Mouse (Mus musculus): ENCODE results near the gene Ptbp3. TPM values are rescaled to one million over a fixed set of nuclear protein-coding genes. Genes with fewer than 3 reads are reported as not detected.

Ptbp3 gene
- polyA plus RNA-seq, 1 experiment from 2014 or later, result 26.9 TPM

DNA sequence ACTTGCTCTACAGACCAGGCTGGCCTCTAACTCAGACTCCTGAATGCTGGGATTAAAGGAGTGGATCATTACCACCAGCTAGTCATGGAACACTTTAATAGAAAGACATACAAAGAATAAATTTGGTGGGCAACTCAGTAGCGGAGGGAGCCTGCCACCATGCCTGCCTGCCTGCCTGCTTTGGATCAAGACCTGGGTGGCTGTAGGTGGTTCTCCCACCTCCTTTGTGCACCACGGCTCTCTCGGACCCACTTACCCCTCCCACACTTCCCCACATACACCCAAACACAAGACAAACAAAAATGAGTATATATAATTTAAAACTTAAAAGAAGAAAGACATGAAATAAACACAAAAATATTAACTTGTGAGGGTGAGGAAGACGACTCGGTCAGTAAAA lies 92.1 kb downstream of the Ptbp3 start:
- WGBS, result 93% methylated on average over 5 of the region's 5 CpGs
- H3K4me3 ChIP-seq, result no peak overlapping the region
- DNase-seq (ENCODE audit: extremely low spot score, low spot score), result no peak
- no peaks in the 10 kb centered on the region for H3K36me3 ChIP-seq (replicated peaks)
- H3K4me1 ChIP-seq, result no peaks in the 10 kb centered on the region; the same call in 1 of the 2 replicates
- H3K27me3 ChIP-seq (ENCODE audit: poor library complexity, severe bottlenecking), result no peaks in the 10 kb centered on the region
- H3K27ac ChIP-seq, result no peak overlapping the region
- H3K9me3 ChIP-seq, result no peaks in the 10 kb centered on the region

DNA sequence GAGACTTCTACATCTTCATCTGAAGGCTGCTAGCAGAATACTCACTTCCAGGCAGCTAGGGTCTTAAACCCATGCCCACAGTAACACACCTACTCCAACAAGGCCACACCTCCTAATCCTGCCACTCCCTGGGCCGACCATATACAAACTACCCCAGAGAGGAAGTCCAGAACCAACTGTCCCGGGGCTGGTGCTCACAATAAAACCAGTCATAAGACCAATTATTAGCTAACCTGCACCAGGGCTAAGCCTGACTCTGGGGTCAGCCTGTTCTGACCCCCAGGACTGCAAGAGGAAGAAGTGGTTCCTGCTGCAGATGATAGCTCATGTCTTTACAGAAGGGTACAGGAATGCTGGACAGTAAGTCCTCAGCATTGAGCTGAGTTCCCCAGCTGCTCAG lies 93.7 kb downstream of the Ptbp3 start:
- no peak for DNase-seq (ENCODE audit: extremely low spot score, low spot score)
- no peaks in the 10 kb centered on the region for H3K27me3 ChIP-seq (ENCODE audit: poor library complexity, severe bottlenecking)
- no peaks in the 10 kb centered on the region for H3K36me3 ChIP-seq (replicated peaks)
- H3K4me3 ChIP-seq, result no peak overlapping the region
- 65% methylated on average over 2 of the region's 2 CpGs for WGBS
- H3K9me3 ChIP-seq, result no peaks in the 10 kb centered on the region
- H3K4me1 ChIP-seq, result no peaks in the 10 kb centered on the region; the same call in 1 of the 2 replicates
- H3K27ac ChIP-seq, result no peak overlapping the region

DNA sequence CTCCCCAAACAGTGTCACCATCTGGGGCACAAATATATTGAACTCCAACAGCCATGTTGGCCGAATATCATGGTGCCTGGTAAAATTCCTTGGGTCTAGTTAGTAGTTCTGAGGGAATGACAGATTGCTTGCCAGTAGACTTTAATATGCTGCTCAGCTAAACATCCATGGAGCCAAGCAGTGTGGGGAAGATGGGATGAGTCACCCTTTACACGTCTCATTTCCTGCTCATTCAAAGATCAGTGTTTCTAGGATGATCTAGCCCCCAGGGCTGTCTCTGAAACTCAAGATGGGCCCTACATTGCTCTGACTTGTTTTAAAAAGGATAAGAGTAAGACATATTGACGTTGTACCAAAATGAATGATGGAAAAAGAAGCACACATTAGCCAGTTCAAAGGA lies 95.1 kb downstream of the Ptbp3 start:
- no peak overlapping the region for H3K27ac ChIP-seq
- no peaks in the 10 kb centered on the region; the same call in 1 of the 2 replicates for H3K4me1 ChIP-seq
- 80% methylated on average over 3 of the region's 3 CpGs for WGBS
- no peaks in the 10 kb centered on the region for H3K9me3 ChIP-seq
- no peak for DNase-seq (ENCODE audit: extremely low spot score, low spot score)
- no peaks in the 10 kb centered on the region for H3K36me3 ChIP-seq (replicated peaks)
- H3K4me3 ChIP-seq, result no peak overlapping the region
- no peaks in the 10 kb centered on the region for H3K27me3 ChIP-seq (ENCODE audit: poor library complexity, severe bottlenecking)

DNA sequence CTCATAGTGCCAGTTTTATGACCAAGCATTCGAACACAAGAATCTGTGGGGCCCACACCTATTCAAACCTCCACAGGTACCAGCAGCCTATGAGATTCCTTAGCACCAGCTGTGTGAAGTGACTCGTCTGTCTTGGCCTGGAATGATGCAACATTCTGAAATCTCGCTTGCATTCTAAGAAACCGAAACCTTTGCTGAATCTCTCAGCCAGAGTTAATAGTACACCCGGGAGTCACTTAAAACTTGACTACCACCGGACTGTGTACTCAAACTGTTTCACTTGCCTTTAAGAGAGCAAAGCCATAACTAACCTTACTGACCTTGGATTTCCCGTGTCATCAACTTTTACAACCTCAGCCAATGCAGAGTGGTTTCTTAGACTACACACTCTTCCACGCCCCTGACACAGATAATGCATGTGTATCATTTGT lies 96.6 kb downstream of the Ptbp3 start:
- whole genome bisulfite sequencing, result 94% methylated on average over 8 of the region's 8 CpGs
- no peak overlapping the region for H3K27ac ChIP-seq
- no peak for DNase-seq (ENCODE audit: extremely low spot score, low spot score)

DNA sequence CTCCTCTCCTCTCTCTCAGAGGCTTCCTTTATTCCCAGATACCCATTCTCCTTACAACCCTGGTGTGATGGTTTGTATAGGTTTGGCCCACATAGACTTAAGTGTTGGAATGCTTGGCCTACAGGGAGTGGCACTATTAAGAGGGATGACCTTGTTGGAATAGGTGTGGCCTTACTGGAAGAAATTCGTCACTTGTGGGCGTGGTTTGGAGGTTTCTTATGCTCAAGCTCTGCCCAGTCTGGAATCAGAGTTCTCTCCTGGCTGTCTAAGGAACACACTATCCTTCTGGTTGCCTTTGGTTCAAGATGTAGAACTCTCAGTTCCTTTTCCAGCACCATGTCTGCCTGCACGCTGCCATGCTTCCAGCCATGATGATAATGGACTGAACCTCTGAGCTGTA lies 98.3 kb downstream of the Ptbp3 start:
- DNase-seq (ENCODE audit: extremely low spot score, low spot score), result no peak
- peaks cover 8% of the 10 kb centered on the region for H3K4me1 ChIP-seq
- no peaks in the 10 kb centered on the region for H3K27me3 ChIP-seq (ENCODE audit: poor library complexity, severe bottlenecking)
- no peaks in the 10 kb centered on the region for H3K36me3 ChIP-seq (replicated peaks)
- H3K4me3 ChIP-seq, result no peak overlapping the region
- no peak overlapping the region for H3K27ac ChIP-seq
- H3K9me3 ChIP-seq, result no peaks in the 10 kb centered on the region
- WGBS, result 87% methylated on average over 3 of the region's 3 CpGs

More for the DNA sequence above, 96.6 kb downstream of the Ptbp3 start:
- Histone ChIP-seq H3K4me1 (peaks cover 6% of the 10 kb centered on the region), H3K27me3 (ENCODE audit: poor library complexity, severe bottlenecking) (no peaks in the 10 kb centered on the region), H3K4me3 (no peak overlapping the region), H3K9me3 (no peaks in the 10 kb centered on the region), H3K36me3 (replicated peaks) (no peaks in the 10 kb centered on the region)

DNA sequence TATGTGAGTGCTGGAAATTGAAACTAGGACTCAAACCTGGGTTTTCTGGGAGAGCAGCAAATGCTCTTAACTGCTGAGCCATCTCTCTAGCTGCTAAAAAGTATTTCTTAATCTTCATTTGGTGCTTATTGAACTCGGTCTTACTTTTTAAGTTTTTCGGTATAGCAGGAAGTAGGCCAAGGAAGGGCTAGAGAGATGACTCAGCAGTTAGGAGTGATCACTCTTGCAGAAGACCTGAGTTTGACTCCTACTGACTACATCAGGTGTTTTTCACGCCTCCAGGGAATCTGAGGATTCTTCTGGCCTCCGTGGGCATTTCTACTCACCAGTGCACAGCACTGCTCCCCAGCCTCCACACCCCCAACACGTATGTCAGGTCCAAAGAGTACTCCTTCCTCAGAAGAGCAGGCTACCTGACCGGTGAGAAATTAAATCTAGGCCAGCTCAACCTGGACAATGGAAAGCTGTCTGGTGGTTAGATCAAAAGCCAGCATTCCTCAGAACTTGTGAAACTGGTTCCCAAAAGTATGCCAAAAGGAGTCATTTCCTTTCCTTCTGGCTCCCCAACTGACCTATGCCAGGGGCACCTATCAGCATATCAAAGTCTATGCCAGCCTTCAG lies 98.8 kb downstream of the Ptbp3 start:
- no peak for DNase-seq (ENCODE audit: extremely low spot score, low spot score)
- WGBS, result 88% methylated on average over 6 of the region's 6 CpGs

GRCm38 (mm10) chr4:59447296-59447695 lies 101.9 kb downstream of the Ptbp3 start:
- Histone ChIP-seq H3K9me3 (no peaks in the 10 kb centered on the region), H3K27me3 (ENCODE audit: poor library complexity, severe bottlenecking) (no peaks in the 10 kb centered on the region), H3K4me1 (peaks cover 8% of the 10 kb centered on the region), H3K36me3 (replicated peaks) (no peaks in the 10 kb centered on the region), H3K4me3 (no peak overlapping the region), H3K27ac (no peak overlapping the region)
- 76% methylated on average over 1 of the region's 1 CpGs for WGBS
- DNase-seq (ENCODE audit: extremely low spot score, low spot score), result no peak

More for the DNA sequence above, 98.8 kb downstream of the Ptbp3 start:
- Histone ChIP-seq H3K9me3 (no peaks in the 10 kb centered on the region), H3K27me3 (ENCODE audit: poor library complexity, severe bottlenecking) (no peaks in the 10 kb centered on the region), H3K27ac (no peak overlapping the region), H3K4me1 (peaks cover 8% of the 10 kb centered on the region), H3K36me3 (replicated peaks) (no peaks in the 10 kb centered on the region), H3K4me3 (no peak overlapping the region)

DNA sequence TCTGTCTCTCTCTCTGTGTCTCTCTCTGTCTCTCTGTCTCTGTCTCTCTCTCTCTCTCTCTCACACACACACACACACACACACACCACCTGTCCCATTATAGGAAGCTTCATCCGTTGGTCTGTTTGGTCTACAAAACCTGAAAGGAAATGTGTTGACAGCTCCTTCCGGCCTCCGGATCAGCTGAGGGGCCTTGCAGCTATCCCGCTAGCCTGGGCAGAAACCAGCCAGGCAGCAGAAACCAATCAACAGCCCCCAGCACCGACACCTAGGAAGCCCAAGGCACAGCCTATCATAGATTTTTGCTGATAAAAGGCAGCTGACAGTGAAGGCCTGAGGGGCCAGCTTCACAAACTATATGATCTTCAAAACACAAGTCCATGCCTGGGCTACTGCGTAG lies 103.6 kb downstream of the Ptbp3 start:
- H3K27ac ChIP-seq, result no peak overlapping the region
- peaks cover 3% of the 10 kb centered on the region for H3K27me3 ChIP-seq (ENCODE audit: poor library complexity, severe bottlenecking)
- H3K4me1 ChIP-seq, result peaks cover 8% of the 10 kb centered on the region
- no peak for DNase-seq (ENCODE audit: extremely low spot score, low spot score)
- no peak overlapping the region for H3K4me3 ChIP-seq
- no peaks in the 10 kb centered on the region for H3K9me3 ChIP-seq
- 84% methylated on average over 6 of the region's 6 CpGs for WGBS
- no peaks in the 10 kb centered on the region for H3K36me3 ChIP-seq (replicated peaks)

DNA sequence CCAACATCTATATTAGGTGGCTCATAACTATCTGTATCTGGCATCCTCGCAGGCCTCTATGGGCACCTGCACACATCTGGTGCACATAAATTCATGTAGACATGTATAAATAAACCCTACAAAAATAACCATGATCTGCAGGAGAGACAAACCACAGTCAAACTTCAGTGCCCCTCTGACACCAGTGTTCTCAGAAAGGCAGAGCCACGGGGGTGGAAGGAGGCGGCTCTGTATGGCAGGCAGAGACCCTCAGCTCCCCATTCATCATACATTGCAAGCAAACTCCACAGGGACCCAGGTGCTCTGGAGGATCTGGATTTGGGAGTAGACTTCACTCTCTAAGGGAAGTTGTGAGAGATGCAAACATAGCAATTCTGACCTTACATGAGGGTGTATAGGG lies 104.2 kb downstream of the Ptbp3 start:
- 89% methylated on average over 3 of the region's 3 CpGs for WGBS
- Histone ChIP-seq H3K27ac (no peak overlapping the region), H3K4me1 (peaks cover 8% of the 10 kb centered on the region), H3K9me3 (no peaks in the 10 kb centered on the region), H3K36me3 (replicated peaks) (no peaks in the 10 kb centered on the region), H3K4me3 (no peak overlapping the region), H3K27me3 (ENCODE audit: poor library complexity, severe bottlenecking) (peaks cover 9% of the 10 kb centered on the region)
- DNase-seq (ENCODE audit: extremely low spot score, low spot score), result no peak

DNA sequence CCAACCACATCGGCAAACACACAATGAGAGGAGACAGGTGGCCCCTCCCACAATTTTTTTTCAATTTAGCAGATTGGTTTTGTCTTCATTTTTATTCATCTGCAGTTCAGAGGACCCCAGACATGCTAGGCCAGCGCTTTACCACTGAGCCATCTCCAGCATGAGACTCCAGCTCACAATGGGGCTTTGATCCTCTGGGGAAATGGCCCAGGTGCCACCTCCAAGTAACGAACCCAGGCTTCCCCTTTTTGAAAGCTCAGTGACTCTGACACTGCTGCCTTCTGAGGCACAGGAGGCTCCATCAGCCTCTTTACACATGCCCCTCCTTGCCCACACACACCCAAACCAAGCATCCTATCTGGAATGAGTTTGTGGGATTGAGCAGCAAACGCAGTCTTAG lies 105.1 kb downstream of the Ptbp3 start:
- H3K9me3 ChIP-seq, result no peaks in the 10 kb centered on the region
- WGBS, result 81% methylated on average over 4 of the region's 4 CpGs

DNA sequence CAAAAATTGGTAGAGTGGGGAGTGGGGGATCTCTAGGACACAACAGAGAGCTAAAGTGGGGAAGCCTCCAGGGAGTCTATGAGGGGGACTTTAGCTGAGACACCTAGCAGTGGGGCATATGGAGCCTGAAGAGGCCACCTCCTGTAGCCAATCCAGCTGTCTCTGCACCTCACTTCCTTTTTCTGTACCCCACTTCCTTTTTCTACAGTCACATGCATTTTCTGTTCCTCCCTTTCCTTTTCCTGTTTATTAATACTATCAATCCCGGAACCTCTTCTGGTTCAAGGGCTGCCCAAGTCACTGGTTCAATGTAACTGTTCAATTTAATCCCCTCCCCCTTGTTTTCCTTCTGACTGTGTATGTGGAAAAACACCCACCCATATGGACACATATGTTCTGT lies 107.9 kb downstream of the Ptbp3 start:
- peaks cover 19% of the 10 kb centered on the region for H3K4me1 ChIP-seq
- peaks cover 46% of the 10 kb centered on the region for H3K27me3 ChIP-seq (ENCODE audit: poor library complexity, severe bottlenecking)
- DNase-seq (ENCODE audit: extremely low spot score, low spot score), result no peak
- 86% methylated on average over 1 of the region's 1 CpGs for WGBS
- no peaks in the 10 kb centered on the region for H3K9me3 ChIP-seq
- H3K36me3 ChIP-seq (replicated peaks), result no peaks in the 10 kb centered on the region
- H3K27ac ChIP-seq, result no peak overlapping the region
- H3K4me3 ChIP-seq, result no peak overlapping the region

More for the DNA sequence above, 105.1 kb downstream of the Ptbp3 start:
- Histone ChIP-seq H3K4me3 (no peak overlapping the region), H3K27me3 (ENCODE audit: poor library complexity, severe bottlenecking) (peaks cover 18% of the 10 kb centered on the region), H3K4me1 (peaks cover 8% of the 10 kb centered on the region), H3K27ac (no peak overlapping the region), H3K36me3 (replicated peaks) (no peaks in the 10 kb centered on the region)
- no peak for DNase-seq (ENCODE audit: extremely low spot score, low spot score)

GRCm38 (mm10) chr4:59439960-59440359 lies 109.2 kb downstream of the Ptbp3 start:
- Histone ChIP-seq H3K4me1 (peaks cover 19% of the 10 kb centered on the region), H3K36me3 (replicated peaks) (no peaks in the 10 kb centered on the region), H3K4me3 (no peak overlapping the region), H3K27ac (no peak overlapping the region), H3K9me3 (no peaks in the 10 kb centered on the region), H3K27me3 (ENCODE audit: poor library complexity, severe bottlenecking) (peaks cover 50% of the 10 kb centered on the region)
- DNase-seq (ENCODE audit: extremely low spot score, low spot score), result no peak
- 49% methylated on average over 2 of the region's 2 CpGs for WGBS

DNA sequence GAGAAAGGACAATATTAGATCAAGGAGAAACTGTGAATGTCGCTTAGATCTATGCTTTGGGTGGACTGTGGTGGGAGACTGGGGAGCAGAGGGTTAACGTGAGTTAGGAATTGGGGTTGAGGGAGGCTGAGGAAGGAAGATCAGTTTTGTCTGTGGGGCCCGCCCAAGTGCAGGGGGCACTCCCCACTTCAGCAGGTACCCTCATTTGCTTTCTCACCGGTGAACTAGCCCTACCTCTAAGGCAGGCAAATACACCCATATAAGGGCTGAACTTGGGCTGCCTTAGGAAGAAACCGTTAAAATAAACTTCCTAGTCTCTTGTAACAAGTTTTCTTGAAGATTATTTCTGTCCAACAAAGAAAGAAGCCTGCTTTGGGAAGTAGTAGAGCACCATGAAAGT lies 110.1 kb downstream of the Ptbp3 start:
- Histone ChIP-seq H3K36me3 (replicated peaks) (no peaks in the 10 kb centered on the region), H3K27me3 (ENCODE audit: poor library complexity, severe bottlenecking) (peaks cover 50% of the 10 kb centered on the region), H3K9me3 (no peaks in the 10 kb centered on the region), H3K4me3 (peak overlapping the region; percentile 75; the same call in 1 of the 2 replicates), H3K4me1 (peaks cover 19% of the 10 kb centered on the region), H3K27ac (0 out of 2 replicates have a peak overlapping the region, but pooled peaks have one; percentile 86)
- 27% methylated on average over 5 of the region's 5 CpGs for WGBS
- DNase-seq (ENCODE audit: extremely low spot score, low spot score), result no peak
